Mouse (Mus musculus) cerebellum, postnatal 14 days (tissue): ENCODE results near the gene Lrrc15.

Source experiments
- DNase-seq, 2 experiments: peaks; one replicate each; pipeline ENCODE4 v3.0.0; 2021; ENCODE audit warnings: mixed read lengths in 2 of 2

The Lrrc15 gene

GRCm38 (mm10) chr16:30282844-30283495, at the start of gene Lrrc15:
Gene Lrrc15 (minus strand): TSS chr16:30283256.
- DNase-seq, result no peak

- DNase-seq, result peak; percentile 17 to 43
These were observed 31.2 kb upstream of the Lrrc15 start for GRCm38 (mm10) chr16:30314236-30314635.

GRCm38 (mm10) chr16:30310647-30311046, 27.6 kb upstream of the Lrrc15 start, which contains the start of gene Gp5:
Gene Gp5 (minus strand): TSS chr16:30310779.
- DNase-seq, result no peak

- DNase-seq, result no peak
These were observed 27.1 kb upstream of the Lrrc15 start for GRCm38 (mm10) chr16:30310171-30310515.

GRCm38 (mm10) chr16:30309395-30310170, 26.5 kb upstream of the Lrrc15 start:
- DNase-seq, result peak; percentile 25 to 31

GRCm38 (mm10) chr16:30308616-30309394, 25.7 kb upstream of the Lrrc15 start:
- DNase-seq, result peak; percentile 73 to 79

- no peak for DNase-seq
These were observed 25.0 kb upstream of the Lrrc15 start for GRCm38 (mm10) chr16:30307961-30308615.

- no peak for DNase-seq
These were observed 24.2 kb upstream of the Lrrc15 start for GRCm38 (mm10) chr16:30307306-30307705.

- no peak for DNase-seq
These were observed 23.0 kb upstream of the Lrrc15 start for GRCm38 (mm10) chr16:30306102-30306501.

- no peak for DNase-seq
These were observed 21.2 kb upstream of the Lrrc15 start for GRCm38 (mm10) chr16:30304236-30304635.

GRCm38 (mm10) chr16:30303411-30303810, 20.4 kb upstream of the Lrrc15 start:
- no peak for DNase-seq

- no peak for DNase-seq
These were observed 19.6 kb upstream of the Lrrc15 start for GRCm38 (mm10) chr16:30302686-30303085.

GRCm38 (mm10) chr16:30299711-30300277, 16.7 kb upstream of the Lrrc15 start:
- DNase-seq, result no peak

GRCm38 (mm10) chr16:30297450-30297849, 14.4 kb upstream of the Lrrc15 start:
- no peak for DNase-seq

- DNase-seq, result no peak
These were observed 13.7 kb upstream of the Lrrc15 start for GRCm38 (mm10) chr16:30296601-30297275.

- DNase-seq, result no peak
These were observed 12.1 kb upstream of the Lrrc15 start for GRCm38 (mm10) chr16:30295106-30295505.

GRCm38 (mm10) chr16:30290436-30290835, 7.4 kb upstream of the Lrrc15 start:
- DNase-seq, result peak; percentile 54 to 58

GRCm38 (mm10) chr16:30285701-30286100, 2.6 kb upstream of the Lrrc15 start:
- no peak for DNase-seq

- peak; percentile 66 to 68 for DNase-seq
These were observed 784 bp upstream of the Lrrc15 start for GRCm38 (mm10) chr16:30283743-30284337.

GRCm38 (mm10) chr16:30280676-30281297, 2.3 kb downstream of the Lrrc15 start:
- no peak for DNase-seq

- DNase-seq, result peak; percentile 47 to 57
These were observed 4.7 kb downstream of the Lrrc15 start for GRCm38 (mm10) chr16:30278406-30278805.
